Mouse (Mus musculus) heart, postnatal 25 days (tissue): ENCODE measurements around the gene Zcchc17. TPM values are rescaled to one million over a fixed set of nuclear protein-coding genes. Genes with fewer than 3 reads are reported as not detected.

ENCODE experiments used
- total RNA-seq, 2 experiments: library from RNA; stranded (reverse); gene quantifications; 2 replicates each; pipeline ENCODE4 v1.2.3; 2021

Zcchc17 gene
- total RNA-seq, 2 experiments from 2014 or later = 26.2 to 28.9 TPM

Other genes starting within 250 kb of the Zcchc17 start
- gene Hcrtr1, start 220.6 kb downstream of the Zcchc17 start, total RNA-seq = not detected
- gene Tinagl1, start 184.8 kb downstream of the Zcchc17 start, total RNA-seq = 10 to 100 TPM; 56.0 to 69.2 TPM
- not detected for gene Gm853, start 137.5 kb downstream of the Zcchc17 start, total RNA-seq
- 1 to 10 TPM; 2.2 to 3.0 TPM for gene Serinc2, start 80.7 kb downstream of the Zcchc17 start, total RNA-seq
- gene Fabp3, start 51.3 kb downstream of the Zcchc17 start, total RNA-seq = 1,000 to 10,000 TPM; 5,192 to 5,215 TPM
- under 1 TPM in 1 of 2 experiments, not detected in 1; 0.75 TPM for gene Gm10570, start 51.3 kb downstream of the Zcchc17 start, total RNA-seq
- gene Snrnp40, start 189 bp upstream of the Zcchc17 start, total RNA-seq = 10 to 100 TPM; 14.8 to 15.0 TPM
- 1 to 10 TPM; 4.5 to 5.2 TPM for gene Nkain1, start 214.2 kb upstream of the Zcchc17 start, total RNA-seq